Mouse (Mus musculus) small intestine, adult 2 months (tissue): Measurements from ENCODE around the gene Usp50. TPM values are rescaled to one million over a fixed set of nuclear protein-coding genes. Genes with fewer than 3 reads are reported as not detected.

Experiments used
- H3K27ac ChIP-seq: fragments of 200-500 bp; 2 replicates; pipeline ENCODE4 v1.5.1; 2012; ENCODE audit warnings: low read depth, low read length, control low read depth, inconsistent platforms; ENCODE audit not compliant: insufficient read depth
- H3K27me3 ChIP-seq: fragments of 200-500 bp; 2 replicates; pipeline ENCODE4 v1.6.1; 2012; ENCODE audit warnings: mild to moderate bottlenecking, moderate library complexity, low read length, inconsistent platforms; ENCODE audit not compliant: control insufficient read depth, insufficient read depth
- H3K36me3 ChIP-seq: fragments of 200-500 bp; 2 replicates; pipeline ENCODE4 v1.6.1; 2012; ENCODE audit warnings: mild to moderate bottlenecking, low read length, control low read depth, inconsistent platforms; ENCODE audit not compliant: control insufficient read depth, insufficient read depth
- H3K4me1 ChIP-seq: fragments of 200-500 bp; 2 replicates; pipeline ENCODE4 v1.6.1; 2012; ENCODE audit warnings: low read length, inconsistent platforms, mixed read lengths; ENCODE audit not compliant: control insufficient read depth, insufficient read depth, insufficient read length
- H3K4me3 ChIP-seq: fragments of 200-500 bp; 2 replicates; pipeline ENCODE4 v1.5.1; 2012; ENCODE audit warnings: low read depth, mild to moderate bottlenecking, control low read depth, inconsistent platforms, low read length, moderate library complexity
- CTCF ChIP-seq: fragments of 200-500 bp; IDR thresholded peaks from 2 replicates; pipeline ENCODE4 v1.5.1; 2012; ENCODE audit warnings: low read depth, mild to moderate bottlenecking, control low read depth, inconsistent platforms, low read length, moderate library complexity, mixed read lengths; ENCODE audit not compliant: insufficient replicate concordance, insufficient read length; ENCODE audit errors: extremely low read depth
- POLR2A ChIP-seq: fragments of 200-500 bp; IDR thresholded peaks from 2 replicates; pipeline ENCODE4 v1.6.1; 2012; ENCODE audit warnings: low read depth, mild to moderate bottlenecking, control low read depth, inconsistent platforms, low read length, moderate library complexity
- whole genome bisulfite sequencing: fragments of 180-500 bp; shearing (Covaris S2); methylation state at CpG from one replicate; pipeline ENCODE4 v1.1.7; 2018; 5-methylcytosine and 5-hydroxymethylcytosine counted together
- polyA plus RNA-seq: library from polyadenylated mRNA; depleted of rRNA; stranded (reverse); fragments of >200 nt; gene quantifications from 2 replicates; pipeline ENCODE4 v1.2.3, GENCODE M21; 2012

Usp50 gene
- polyA plus RNA-seq, 1 experiment = 0.52 TPM

- no peaks in the 10 kb centered on the region for H3K27me3 ChIP-seq
- no peaks in the 10 kb centered on the region for H3K36me3 ChIP-seq
- WGBS = 44% methylated on average over 4 of the region's 4 CpGs
- 0 out of 2 replicates have a peak, but pooled peaks cover 1% of the 10 kb centered on the region for H3K4me1 ChIP-seq
- H3K4me3 ChIP-seq = no peak overlapping the region
- TF ChIP-seq POLR2A = no peak
- TF ChIP-seq CTCF = no peak
- no peak overlapping the region for H3K27ac ChIP-seq
These were observed 74.9 kb downstream of the Usp50 start for GRCm38 (mm10) chr2:126708361-126708760.

DNA sequence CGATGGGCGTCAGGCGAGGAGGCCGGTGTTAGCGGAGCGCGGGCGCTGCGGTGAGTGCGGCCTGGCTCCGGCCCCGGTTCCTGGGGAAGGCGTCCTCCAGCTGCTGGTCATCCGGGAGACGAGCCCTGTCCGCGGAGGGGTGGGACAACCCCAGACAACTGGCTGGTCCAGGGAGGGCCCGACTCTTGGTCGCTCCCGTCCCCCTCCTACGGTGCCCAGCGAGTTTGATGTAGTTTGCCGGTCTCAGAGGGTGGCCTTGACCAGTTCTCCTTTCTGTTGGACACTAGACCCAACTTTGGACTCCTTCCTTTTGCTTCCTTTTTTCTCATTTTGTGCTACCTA, 75.9 kb downstream of the Usp50 start:
- Histone ChIP-seq H3K27me3 (no peaks in the 10 kb centered on the region), H3K36me3 (no peaks in the 10 kb centered on the region), H3K4me3 (peak overlapping the region; percentile 86), H3K4me1 (0 out of 2 replicates have a peak, but pooled peaks cover 1% of the 10 kb centered on the region), H3K27ac (peak overlapping the region; percentile 44; the same call in 1 of the 2 replicates)
- TF ChIP-seq POLR2A (no peak), CTCF (no peak)
- under 1% methylated on average over 22 of the region's 23 CpGs for WGBS

DNA sequence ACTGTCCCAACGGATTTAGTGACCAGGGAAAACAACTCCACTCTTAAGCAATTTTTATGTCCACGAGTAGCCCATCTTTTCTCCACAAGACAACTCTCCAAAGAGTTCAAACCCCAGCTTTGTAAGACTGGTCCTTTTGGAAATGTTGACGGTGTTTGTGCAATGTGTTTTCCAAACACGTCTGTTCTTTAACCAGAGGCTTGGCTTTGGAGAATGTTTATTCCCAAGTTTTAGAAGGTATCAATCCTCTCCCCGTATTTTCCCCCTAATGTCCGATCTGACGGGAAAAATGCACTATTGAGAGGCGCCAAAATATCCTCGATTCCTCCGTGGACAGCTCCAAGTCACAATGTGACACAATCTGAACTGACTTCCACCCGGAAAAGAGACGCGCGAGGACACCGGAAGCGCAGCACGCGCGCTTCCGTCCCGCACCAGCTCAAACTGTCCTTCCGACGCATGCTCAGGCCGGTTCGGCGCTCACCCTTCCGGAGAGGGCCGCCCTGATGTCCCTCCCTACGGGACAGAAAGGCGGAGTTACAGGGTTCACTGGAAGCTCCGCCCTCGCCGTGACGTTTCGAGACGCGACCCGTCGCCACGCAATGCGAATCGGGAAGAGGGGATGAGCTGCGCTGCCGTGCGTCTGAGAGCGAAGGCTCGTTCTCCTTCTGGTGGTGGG, 76.4 kb downstream of the Usp50 start, which contains the start of gene Usp8:
Gene Usp8, plus strand, starts transcription at position 570 of the 679 bp plus-strand sequence.
- WGBS = 2% methylated on average over 47 of the region's 47 CpGs
- no peak for TF ChIP-seq CTCF
- peak; percentile 77 for TF ChIP-seq POLR2A
- peak within 1 kb of the TSS; percentile 86 for H3K4me3 ChIP-seq
- 0 out of 2 replicates have a peak, but pooled peaks cover 1% of the 10 kb centered on the region for H3K4me1 ChIP-seq
- no peaks in the 10 kb centered on the region for H3K27me3 ChIP-seq
- H3K36me3 ChIP-seq = no peaks in the 10 kb centered on the region
- peak within 1 kb of the TSS; percentile 77 for H3K27ac ChIP-seq

- no peaks in the 10 kb centered on the region for H3K36me3 ChIP-seq
- no peak overlapping the region for H3K4me3 ChIP-seq
- no peaks in the 10 kb centered on the region for H3K4me1 ChIP-seq
- H3K27ac ChIP-seq = no peak overlapping the region
- WGBS = 69% methylated on average over 6 of the region's 6 CpGs
- no peaks in the 10 kb centered on the region for H3K27me3 ChIP-seq
- TF ChIP-seq CTCF (no peak), POLR2A (no peak)
These were observed 88.0 kb downstream of the Usp50 start for GRCm38 (mm10) chr2:126695285-126695684.

DNA sequence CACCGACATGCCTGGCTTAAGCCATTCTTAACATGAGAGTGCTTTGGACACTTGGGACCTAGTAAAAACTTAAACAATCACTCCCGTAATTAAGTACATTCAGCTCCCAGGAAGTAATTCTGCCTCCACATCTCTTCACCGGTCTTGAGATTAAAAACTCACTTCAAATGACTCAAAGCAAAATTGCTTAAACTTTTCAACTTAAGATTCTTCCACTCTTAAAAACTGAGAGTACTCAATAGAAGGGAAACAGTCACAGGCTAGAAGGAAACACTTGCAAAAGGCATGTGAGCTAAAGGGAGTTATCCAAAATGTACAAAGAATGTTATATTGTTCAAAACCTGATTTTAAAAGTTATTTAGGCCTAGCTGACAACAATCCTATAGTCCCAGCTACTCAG, 92.0 kb downstream of the Usp50 start:
- no peaks in the 10 kb centered on the region for H3K4me1 ChIP-seq
- WGBS = 64% methylated on average over 3 of the region's 3 CpGs

GRCm38 (mm10) chr2:126682937-126683336, 100.3 kb downstream of the Usp50 start:
- Histone ChIP-seq H3K4me1 (no peaks in the 10 kb centered on the region), H3K27ac (no peak overlapping the region), H3K27me3 (no peaks in the 10 kb centered on the region), H3K36me3 (no peaks in the 10 kb centered on the region; the same call in none of the 2 replicates), H3K4me3 (no peak overlapping the region)
- TF ChIP-seq POLR2A (no peak), CTCF (no peak)
- WGBS = 59% methylated on average over 1 of the region's 1 CpGs

More for the DNA sequence above, 92.0 kb downstream of the Usp50 start:
- no peak overlapping the region for H3K4me3 ChIP-seq
- H3K27ac ChIP-seq = no peak overlapping the region
- H3K27me3 ChIP-seq = no peaks in the 10 kb centered on the region
- H3K36me3 ChIP-seq = no peaks in the 10 kb centered on the region
- no peak for TF ChIP-seq CTCF
- TF ChIP-seq POLR2A = no peak

GRCm38 (mm10) chr2:126682333-126682732, 100.9 kb downstream of the Usp50 start:
- Histone ChIP-seq H3K36me3 (no peaks in the 10 kb centered on the region; the same call in none of the 2 replicates), H3K27me3 (no peaks in the 10 kb centered on the region), H3K27ac (no peak overlapping the region), H3K4me3 (no peak overlapping the region), H3K4me1 (no peaks in the 10 kb centered on the region)
- WGBS = 53% methylated on average over 2 of the region's 2 CpGs
- TF ChIP-seq POLR2A (no peak), CTCF (no peak)
